Mouse (Mus musculus): ENCODE results near the gene Mdn1. TPM values are rescaled to one million over a fixed set of nuclear protein-coding genes. Genes with fewer than 3 reads are reported as not detected.

Gene Mdn1
- polyA plus RNA-seq, 1 experiment from 2014 or later: 18.0 TPM

DNA sequence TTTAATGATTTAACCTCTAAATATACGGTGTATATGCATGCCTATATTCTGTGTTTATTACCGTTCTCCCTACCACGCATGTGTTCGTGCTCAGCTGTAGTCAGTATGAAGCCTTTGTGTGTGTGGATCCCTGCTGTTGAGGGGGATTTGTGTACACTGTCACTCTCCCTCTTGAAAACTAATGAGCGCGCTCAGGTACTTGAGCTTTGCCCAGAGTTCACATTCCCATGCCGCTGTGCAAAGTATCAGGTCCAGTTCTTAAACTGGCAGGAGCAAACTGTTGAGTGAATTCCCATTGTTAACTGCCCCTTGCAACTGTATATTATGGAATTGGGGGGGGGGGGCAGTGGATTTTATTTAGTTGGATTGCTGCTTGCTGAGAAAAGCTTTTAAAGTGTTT is 110.6 kb downstream of the Mdn1 start:
- no peak for ATAC-seq
- Histone ChIP-seq H3K36me3 (ENCODE audit: control insufficient read depth, insufficient read depth) (peaks cover 38% of the 10 kb centered on the region), H3K9ac (replicated peaks; ENCODE audit: low read depth, low read length) (no peak overlapping the region), H3K4me3 (replicated peaks; ENCODE audit: low read length) (no peak overlapping the region), H3K27ac (ENCODE audit: low read length) (no peak overlapping the region), H3K27me3 (replicated peaks; ENCODE audit: control insufficient read depth, insufficient read depth, low read length) (no peaks in the 10 kb centered on the region), H3K4me1 (replicated peaks; ENCODE audit: control insufficient read depth, insufficient read depth, low read length) (no peaks in the 10 kb centered on the region), H3K9me3 (ENCODE audit: control insufficient read depth, low read length) (peaks cover 3% of the 10 kb centered on the region; the same call in 1 of the 2 replicates), H3K4me2 (ENCODE audit: low read length) (no peak overlapping the region)
- WGBS: 62% methylated on average over 7 of the region's 7 CpGs

DNA sequence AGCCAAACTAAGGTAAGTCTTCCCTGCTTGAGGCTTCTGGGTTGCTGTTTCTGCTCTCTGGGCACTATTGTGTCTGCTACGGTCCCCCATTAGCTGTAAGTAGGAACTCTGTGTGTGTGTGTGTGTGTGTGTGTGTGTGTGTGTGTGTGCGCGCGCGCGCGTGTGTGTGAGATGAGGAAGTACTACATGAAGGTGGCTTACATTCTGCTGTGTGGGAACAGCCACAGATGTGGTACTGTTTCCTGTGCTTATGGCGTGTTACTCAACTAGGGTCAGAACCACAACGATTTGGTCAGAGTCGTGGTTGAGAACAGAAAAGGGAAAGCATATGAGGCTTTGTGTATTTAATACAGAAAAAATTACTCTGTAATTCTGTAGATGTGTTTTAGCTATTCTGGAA is 111.1 kb downstream of the Mdn1 start:
- H3K4me1 ChIP-seq (replicated peaks; ENCODE audit: control insufficient read depth, insufficient read depth, low read length): no peaks in the 10 kb centered on the region
- ATAC-seq: no peak
- H3K27ac ChIP-seq (ENCODE audit: low read length): no peak overlapping the region
- H3K27me3 ChIP-seq (replicated peaks; ENCODE audit: control insufficient read depth, insufficient read depth, low read length): no peaks in the 10 kb centered on the region
- H3K36me3 ChIP-seq (ENCODE audit: control insufficient read depth, insufficient read depth): peaks cover 35% of the 10 kb centered on the region
- no peak overlapping the region for H3K9ac ChIP-seq (replicated peaks; ENCODE audit: low read depth, low read length)
- no peak overlapping the region for H3K4me3 ChIP-seq (replicated peaks; ENCODE audit: low read length)
- peaks cover 3% of the 10 kb centered on the region; the same call in 1 of the 2 replicates for H3K9me3 ChIP-seq (ENCODE audit: control insufficient read depth, low read length)
- no peak overlapping the region for H3K4me2 ChIP-seq (ENCODE audit: low read length)
- 92% methylated on average over 10 of the region's 10 CpGs for WGBS

GRCm38 (mm10) chr4:32770284-32770810 is 113.4 kb downstream of the Mdn1 start:
- Histone ChIP-seq H3K4me2 (ENCODE audit: low read length) (no peak overlapping the region), H3K4me3 (replicated peaks; ENCODE audit: low read length) (no peak overlapping the region), H3K9me3 (ENCODE audit: control insufficient read depth, low read length) (peaks cover 3% of the 10 kb centered on the region; the same call in 1 of the 2 replicates), H3K36me3 (ENCODE audit: control insufficient read depth, insufficient read depth) (peaks cover 32% of the 10 kb centered on the region), H3K27me3 (replicated peaks; ENCODE audit: control insufficient read depth, insufficient read depth, low read length) (no peaks in the 10 kb centered on the region), H3K9ac (replicated peaks; ENCODE audit: low read depth, low read length) (no peak overlapping the region), H3K27ac (ENCODE audit: low read length) (no peak overlapping the region), H3K4me1 (replicated peaks; ENCODE audit: control insufficient read depth, insufficient read depth, low read length) (no peaks in the 10 kb centered on the region)
- WGBS: 96% methylated on average over 7 of the region's 7 CpGs
- no peak for ATAC-seq

- Histone ChIP-seq H3K9me3 (ENCODE audit: control insufficient read depth, low read length) (no peaks in the 10 kb centered on the region), H3K4me3 (replicated peaks; ENCODE audit: low read length) (no peak overlapping the region), H3K36me3 (ENCODE audit: control insufficient read depth, insufficient read depth) (peaks cover 7% of the 10 kb centered on the region; the same call in 1 of the 2 replicates), H3K4me2 (ENCODE audit: low read length) (no peak overlapping the region), H3K9ac (replicated peaks; ENCODE audit: low read depth, low read length) (no peak overlapping the region), H3K27ac (ENCODE audit: low read length) (no peak overlapping the region), H3K4me1 (replicated peaks; ENCODE audit: control insufficient read depth, insufficient read depth, low read length) (no peaks in the 10 kb centered on the region), H3K27me3 (replicated peaks; ENCODE audit: control insufficient read depth, insufficient read depth, low read length) (no peaks in the 10 kb centered on the region)
- over 99% methylated on average over 4 of the region's 4 CpGs for WGBS
- no peak for ATAC-seq
Observed at GRCm38 (mm10) chr4:32779996-32780395, 123.1 kb downstream of the Mdn1 start.

- H3K27ac ChIP-seq (ENCODE audit: low read length): no peak overlapping the region
- H3K36me3 ChIP-seq (ENCODE audit: control insufficient read depth, insufficient read depth): no peaks in the 10 kb centered on the region
- H3K27me3 ChIP-seq (replicated peaks; ENCODE audit: control insufficient read depth, insufficient read depth, low read length): no peaks in the 10 kb centered on the region
- H3K4me1 ChIP-seq (replicated peaks; ENCODE audit: control insufficient read depth, insufficient read depth, low read length): no peaks in the 10 kb centered on the region
- no peak overlapping the region for H3K4me2 ChIP-seq (ENCODE audit: low read length)
- WGBS: 89% methylated on average over 1 of the region's 1 CpGs
- H3K9ac ChIP-seq (replicated peaks; ENCODE audit: low read depth, low read length): no peak overlapping the region
- no peak for ATAC-seq
- no peak overlapping the region for H3K4me3 ChIP-seq (replicated peaks; ENCODE audit: low read length)
- no peaks in the 10 kb centered on the region for H3K9me3 ChIP-seq (ENCODE audit: control insufficient read depth, low read length)
Observed at GRCm38 (mm10) chr4:32787110-32787509, 130.2 kb downstream of the Mdn1 start.

DNA sequence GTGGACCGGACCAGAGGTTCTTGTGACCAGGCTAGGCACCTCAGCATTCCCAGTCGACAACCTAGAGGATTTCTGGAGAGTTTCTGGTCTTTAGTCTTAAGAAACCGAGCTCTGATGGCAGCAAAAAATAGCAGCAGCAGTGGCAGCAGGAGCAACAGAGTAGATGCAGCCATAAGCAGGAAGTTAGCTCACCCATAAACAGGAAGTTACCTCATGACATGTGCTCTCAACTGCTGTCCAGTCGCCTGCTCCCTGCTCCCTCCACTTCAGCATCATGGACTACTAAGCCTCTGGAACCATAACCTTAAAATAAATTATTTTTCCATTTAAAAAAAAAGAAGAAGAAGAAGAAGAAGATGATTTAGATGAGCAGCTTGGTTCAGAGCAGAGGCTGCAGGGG is 132.1 kb downstream of the Mdn1 start:
- Histone ChIP-seq H3K9ac (replicated peaks; ENCODE audit: low read depth, low read length) (no peak overlapping the region), H3K27ac (ENCODE audit: low read length) (no peak overlapping the region), H3K4me2 (ENCODE audit: low read length) (no peak overlapping the region), H3K36me3 (ENCODE audit: control insufficient read depth, insufficient read depth) (no peaks in the 10 kb centered on the region), H3K4me1 (replicated peaks; ENCODE audit: control insufficient read depth, insufficient read depth, low read length) (no peaks in the 10 kb centered on the region), H3K4me3 (replicated peaks; ENCODE audit: low read length) (no peak overlapping the region), H3K9me3 (ENCODE audit: control insufficient read depth, low read length) (no peaks in the 10 kb centered on the region), H3K27me3 (replicated peaks; ENCODE audit: control insufficient read depth, insufficient read depth, low read length) (no peaks in the 10 kb centered on the region)
- no peak for ATAC-seq
- 85% methylated on average over 4 of the region's 4 CpGs for WGBS

- no peaks in the 10 kb centered on the region for H3K9me3 ChIP-seq (ENCODE audit: control insufficient read depth, low read length)
- H3K4me2 ChIP-seq (ENCODE audit: low read length): no peak overlapping the region
- no peak overlapping the region for H3K9ac ChIP-seq (replicated peaks; ENCODE audit: low read depth, low read length)
- no peak overlapping the region for H3K27ac ChIP-seq (ENCODE audit: low read length)
- WGBS: 97% methylated on average over 4 of the region's 4 CpGs
- H3K4me1 ChIP-seq (replicated peaks; ENCODE audit: control insufficient read depth, insufficient read depth, low read length): peaks cover 10% of the 10 kb centered on the region
- no peak for ATAC-seq
- H3K36me3 ChIP-seq (ENCODE audit: control insufficient read depth, insufficient read depth): no peaks in the 10 kb centered on the region
- no peaks in the 10 kb centered on the region for H3K27me3 ChIP-seq (replicated peaks; ENCODE audit: control insufficient read depth, insufficient read depth, low read length)
- H3K4me3 ChIP-seq (replicated peaks; ENCODE audit: low read length): no peak overlapping the region
Observed at GRCm38 (mm10) chr4:32798976-32799375, 142.1 kb downstream of the Mdn1 start.

GRCm38 (mm10) chr4:32799966-32800576 is 143.2 kb downstream of the Mdn1 start, which contains the start of gene Lyrm2:
Gene Lyrm2 (plus strand): TSS chr4:32800253.
- peak within 1 kb of the TSS; percentile 97 for H3K9ac ChIP-seq (replicated peaks; ENCODE audit: low read depth, low read length)
- H3K4me3 ChIP-seq (replicated peaks; ENCODE audit: low read length): peak within 1 kb of the TSS; percentile 93
- H3K4me1 ChIP-seq (replicated peaks; ENCODE audit: control insufficient read depth, insufficient read depth, low read length): peaks cover 10% of the 10 kb centered on the region
- no peaks in the 10 kb centered on the region for H3K27me3 ChIP-seq (replicated peaks; ENCODE audit: control insufficient read depth, insufficient read depth, low read length)
- H3K4me2 ChIP-seq (ENCODE audit: low read length): peak within 1 kb of the TSS; percentile 77
- H3K27ac ChIP-seq (ENCODE audit: low read length): peak within 1 kb of the TSS; percentile 99
- no peaks in the 10 kb centered on the region; the same call in 1 of the 2 replicates for H3K36me3 ChIP-seq (ENCODE audit: control insufficient read depth, insufficient read depth)
- H3K9me3 ChIP-seq (ENCODE audit: control insufficient read depth, low read length): no peaks in the 10 kb centered on the region
- under 1% methylated on average over 52 of the region's 53 CpGs for WGBS
- ATAC-seq: peak; percentile 95

DNA sequence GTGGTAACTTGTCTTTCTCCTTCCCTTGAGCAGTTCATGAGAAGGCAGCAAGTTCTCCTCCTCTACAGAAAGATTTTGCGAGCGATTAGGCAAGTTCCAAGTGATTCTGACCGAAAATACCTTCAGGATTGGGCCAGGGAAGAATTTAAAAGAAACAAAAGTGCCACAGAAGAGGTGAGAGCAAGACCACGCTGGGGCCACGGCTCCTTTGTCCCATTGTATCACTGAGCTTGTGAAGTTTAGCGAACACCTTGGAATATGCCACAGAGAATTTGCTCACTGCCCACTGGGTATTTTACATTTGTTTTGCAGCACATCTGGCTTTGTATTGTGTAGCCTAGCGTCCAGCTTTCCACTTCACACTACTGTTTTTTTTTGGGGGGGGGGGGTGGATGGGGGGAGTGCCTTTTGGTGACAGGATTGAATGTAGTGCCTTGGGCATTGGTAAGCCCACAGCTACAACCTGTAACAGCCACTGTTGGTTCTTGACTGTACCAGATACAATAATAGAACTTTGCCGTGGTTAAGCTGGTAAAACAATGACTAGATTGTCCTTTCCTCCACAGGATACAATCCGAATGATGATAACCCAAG is 143.8 kb downstream of the Mdn1 start:
- ATAC-seq: peak; percentile 48
- H3K4me2 ChIP-seq (ENCODE audit: low read length): peak overlapping the region; percentile 77
- peak overlapping the region; percentile 99 for H3K27ac ChIP-seq (ENCODE audit: low read length)
- no peaks in the 10 kb centered on the region; the same call in 1 of the 2 replicates for H3K36me3 ChIP-seq (ENCODE audit: control insufficient read depth, insufficient read depth)
- no peaks in the 10 kb centered on the region for H3K27me3 ChIP-seq (replicated peaks; ENCODE audit: control insufficient read depth, insufficient read depth, low read length)
- 1% methylated on average over 9 of the region's 9 CpGs for WGBS
- peak overlapping the region; percentile 97 for H3K9ac ChIP-seq (replicated peaks; ENCODE audit: low read depth, low read length)
- H3K4me3 ChIP-seq (replicated peaks; ENCODE audit: low read length): peak overlapping the region; percentile 93
- peaks cover 10% of the 10 kb centered on the region for H3K4me1 ChIP-seq (replicated peaks; ENCODE audit: control insufficient read depth, insufficient read depth, low read length)
- H3K9me3 ChIP-seq (ENCODE audit: control insufficient read depth, low read length): no peaks in the 10 kb centered on the region

Data from forebrain, embryonic 16.5 days (tissue).